Mouse (Mus musculus) CH12.LX (cell line): ENCODE measurements at regions not wholly inside any gene's neighbourhood (a gene's known extent, or its start where the extent isn't known, plus 50 kb on each side); places are given as distances from the start of the nearest gene placed in this dataset.

Experiments
- DNase-seq: peaks from one replicate; pipeline ENCODE4 v3.0.0-alpha.2; 2013; ENCODE audit errors: extremely low read depth
- H3K27ac ChIP-seq: 2 replicates; pipeline ENCODE4 v1.5.1; 2012; ENCODE audit warnings: low read depth, mild to moderate bottlenecking, control low read depth, moderate library complexity; ENCODE audit not compliant: insufficient read depth
- H3K27me3 ChIP-seq: replicated peaks from 2 replicates; pipeline ENCODE3; 2012; ENCODE audit warnings: inconsistent platforms
- H3K36me3 ChIP-seq, 2 experiments: replicated peaks in 1 of 2; 2 replicates each; pipeline versions ENCODE3 to v1.6.1; 2012; ENCODE audit warnings: inconsistent platforms in 1 of 2, low read length in 1 of 2, mild to moderate bottlenecking in 1 of 2, mixed read lengths in 1 of 2, moderate library complexity in 1 of 2; ENCODE audit not compliant: control insufficient read depth in 1 of 2, insufficient read depth in 1 of 2
- H3K4me1 ChIP-seq, 2 experiments: 2 replicates each; pipeline ENCODE4 v1.6.1; 2012; ENCODE audit warnings: inconsistent platforms in 1 of 2, moderate library complexity in 1 of 2; ENCODE audit not compliant: insufficient read depth in 2 of 2, control insufficient read depth in 1 of 2
- H3K4me2 ChIP-seq: 2 replicates; pipeline ENCODE4 v1.6.1; 2012; ENCODE audit warnings: low read depth, mild to moderate bottlenecking, control low read depth; ENCODE audit not compliant: poor library complexity, insufficient read depth, severe bottlenecking
- H3K4me3 ChIP-seq, 3 experiments: fragments of 150-350 bp in 1 of 3; sonication (generic) in 1 of 3; replicated peaks in 1 of 3; 2 replicates each; pipeline versions ENCODE3 to v1.5.1; 2011 to 2012; ENCODE audit warnings: low read depth in 2 of 3, low read length in 2 of 3, mild to moderate bottlenecking in 2 of 3, moderate library complexity in 2 of 3, control low read depth in 1 of 3, improper control_type of control experiment in 1 of 3, inconsistent platforms in 1 of 3, mixed read lengths in 1 of 3; ENCODE audit not compliant: poor library complexity in 1 of 3
- H3K79me2 ChIP-seq: replicated peaks from 2 replicates; pipeline ENCODE4 v1.6.1; 2012; ENCODE audit warnings: mild to moderate bottlenecking, moderate library complexity; ENCODE audit not compliant: control insufficient read depth, poor library complexity, insufficient read depth, severe bottlenecking; ENCODE audit errors: extremely low read depth
- H3K9ac ChIP-seq: 2 replicates; pipeline ENCODE4 v1.6.1; 2012; ENCODE audit warnings: low read depth, mild to moderate bottlenecking, control low read depth, moderate library complexity; ENCODE audit not compliant: insufficient read depth
- H3K9me3 ChIP-seq: replicated peaks from 2 replicates; pipeline ENCODE3; 2012; ENCODE audit warnings: low read length, inconsistent platforms, mixed read lengths
- BHLHE40 ChIP-seq: IDR thresholded peaks from 2 replicates; pipeline ENCODE4 v1.6.1; 2011; ENCODE audit warnings: mild to moderate bottlenecking, low read depth, low read length, improper control_type of control experiment
- CHD2 ChIP-seq: IDR thresholded peaks from 2 replicates; pipeline ENCODE4 v1.6.1; 2011; ENCODE audit warnings: low read length, improper control_type of control experiment
- EP300 ChIP-seq: IDR thresholded peaks from 2 replicates; pipeline ENCODE4 v1.6.1; 2011; ENCODE audit warnings: low read length, improper control_type of control experiment
- ETS1 ChIP-seq: conservative IDR thresholded peaks from 2 replicates; pipeline ENCODE4 v1.6.1; 2012; ENCODE audit warnings: low read depth, mild to moderate bottlenecking, inconsistent platforms, low read length, improper control_type of control experiment, moderate library complexity
- HCFC1 ChIP-seq: IDR thresholded peaks from 2 replicates; pipeline ENCODE4 v1.6.1; 2012; ENCODE audit warnings: low read depth, mild to moderate bottlenecking, inconsistent platforms, low read length, improper control_type of control experiment
- IRF4 ChIP-seq: IDR thresholded peaks from 2 replicates; pipeline ENCODE4 v1.6.1; 2014; ENCODE audit warnings: low read depth, mild to moderate bottlenecking, inconsistent platforms, low read length, improper control_type of control experiment
- KAT2A ChIP-seq: IDR thresholded peaks from 2 replicates; pipeline ENCODE4 v1.6.1; 2012; ENCODE audit warnings: low read length, improper control_type of control experiment, inconsistent platforms; ENCODE audit not compliant: insufficient replicate concordance
- MAZ ChIP-seq: IDR thresholded peaks from 2 replicates; pipeline ENCODE4 v1.6.1; 2012; ENCODE audit warnings: low read depth, mild to moderate bottlenecking, inconsistent platforms, low read length, improper control_type of control experiment, moderate library complexity
- NRF1 ChIP-seq: IDR thresholded peaks from 2 replicates; pipeline ENCODE4 v1.6.1; 2014; ENCODE audit warnings: low read depth, mild to moderate bottlenecking, inconsistent platforms, low read length, improper control_type of control experiment, moderate library complexity
- POLR2AphosphoS2 ChIP-seq: IDR thresholded peaks from 2 replicates; pipeline ENCODE4 v1.6.1; 2011; ENCODE audit warnings: low read depth, low read length, improper control_type of control experiment
- RAD21 ChIP-seq: IDR thresholded peaks from 2 replicates; pipeline ENCODE4 v1.6.1; 2011; ENCODE audit warnings: low read depth, mild to moderate bottlenecking, low read length, improper control_type of control experiment, moderate library complexity
- SIN3A ChIP-seq: IDR thresholded peaks from 2 replicates; pipeline ENCODE4 v1.6.1; 2012; ENCODE audit warnings: low read length, improper control_type of control experiment, inconsistent platforms
- SMC3 ChIP-seq: IDR thresholded peaks from 2 replicates; pipeline ENCODE4 v1.6.1; 2011; ENCODE audit warnings: low read depth, low read length, improper control_type of control experiment
- USF1 ChIP-seq: IDR thresholded peaks from 2 replicates; pipeline ENCODE4 v1.6.1; 2014; ENCODE audit warnings: low read depth, mild to moderate bottlenecking, inconsistent platforms, low read length, improper control_type of control experiment
- ZC3H11A ChIP-seq: IDR thresholded peaks from 2 replicates; pipeline ENCODE4 v1.6.1; 2012; ENCODE audit warnings: low read depth, mild to moderate bottlenecking, inconsistent platforms, low read length, improper control_type of control experiment
- dilution Hi-C: fragments of 300-500 bp; cut with MboI; formaldehyde crosslinking; loops from 2 replicates; pipeline ENCODE4 v1.14.3; 2020; ENCODE audit warnings: low sequenced_read_pairs; ENCODE audit not compliant: extremely low pct_unique_long_range_greater_than_20kb, extremely low pct_ligation_motif_present
- in situ Hi-C: fragments of 300-500 bp; cut with MboI; formaldehyde crosslinking; loops from 3 replicates; pipeline ENCODE4 v1.14.3; 2019; ENCODE audit warnings: low sequenced_read_pairs, low pct_ligation_motif_present, low pct_unique_long_range_greater_than_20kb, mixed read lengths

GRCm38 (mm10) chr1:154255971-154256370, 55.0 kb downstream of the Zfp648 start:
- Histone ChIP-seq H3K9me3 (no peaks in the 10 kb centered on the region), H3K4me3 (no peak overlapping the region), H3K4me2 (no peak overlapping the region), H3K27me3 (no peaks in the 10 kb centered on the region), H3K4me1 (peaks cover 0 to 15% of the 10 kb centered on the region in 2 experiments; a peak in 2 of 4 replicates), H3K27ac (no peak overlapping the region), H3K9ac (no peak overlapping the region), H3K36me3 (no peaks in the 10 kb centered on the region), H3K79me2 (no peaks in the 10 kb centered on the region)
- dilution Hi-C loops (no loop called here), in situ Hi-C loops (no loop called here)
- DNase-seq: no peak
- TF ChIP-seq RAD21 (no peak), BHLHE40 (no peak), POLR2AphosphoS2 (no peak), USF1 (no peak), NRF1 (no peak), CHD2 (no peak), HCFC1 (no peak), ZC3H11A (no peak), SIN3A (no peak), KAT2A (no peak), SMC3 (no peak), ETS1 (no peak), IRF4 (no peak)

- no peak overlapping the region for H3K9ac ChIP-seq
- no peak overlapping the region for H3K4me2 ChIP-seq
- H3K27me3 ChIP-seq: no peaks in the 10 kb centered on the region
- no peaks in the 10 kb centered on the region for H3K36me3 ChIP-seq
- H3K27ac ChIP-seq: no peak overlapping the region
- no peak overlapping the region for H3K4me3 ChIP-seq
- no peak for TF ChIP-seq MAZ
- no peak for TF ChIP-seq CHD2
- H3K9me3 ChIP-seq: no peaks in the 10 kb centered on the region
- dilution Hi-C loops: no loop called here
- H3K4me1 ChIP-seq: peaks cover 0 to 17% of the 10 kb centered on the region in 2 experiments; a peak in 2 of 4 replicates
- DNase-seq: no peak
- no peaks in the 10 kb centered on the region for H3K79me2 ChIP-seq
- in situ Hi-C loops: no loop called here
Observed at GRCm38 (mm10) chr1:154256811-154257210, 55.8 kb downstream of the Zfp648 start.

DNA sequence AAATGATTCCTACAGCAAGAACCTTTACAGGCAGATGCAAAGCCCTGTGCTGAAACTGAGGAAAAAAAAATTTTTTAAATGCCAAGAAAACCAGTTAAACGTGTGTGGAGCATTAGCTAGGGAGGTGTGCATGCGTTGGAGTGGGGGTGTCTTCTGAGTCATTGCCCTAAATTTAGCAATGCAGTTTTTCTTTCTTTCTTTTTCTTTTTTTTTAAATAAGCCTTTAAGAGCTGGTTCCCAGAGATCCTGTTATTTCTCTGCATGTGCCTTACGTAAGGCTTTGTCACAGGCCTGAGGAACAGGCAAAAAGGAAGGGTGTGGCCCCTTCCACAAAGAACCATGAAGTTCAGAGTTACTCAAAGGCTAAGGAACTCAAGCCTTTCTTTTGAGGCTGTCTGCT, 57.5 kb downstream of the Zfp648 start:
- Histone ChIP-seq H3K36me3 (no peaks in the 10 kb centered on the region), H3K27me3 (no peaks in the 10 kb centered on the region), H3K9me3 (no peaks in the 10 kb centered on the region), H3K27ac (no peak overlapping the region), H3K4me2 (no peak overlapping the region), H3K4me1 (peaks cover 0 to 17% of the 10 kb centered on the region in 2 experiments; a peak in 2 of 4 replicates), H3K4me3 (no peak overlapping the region), H3K79me2 (no peaks in the 10 kb centered on the region), H3K9ac (no peak overlapping the region)
- in situ Hi-C loops (no loop called here), dilution Hi-C loops (no loop called here)
- no peak for TF ChIP-seq EP300
- DNase-seq: no peak
